Mouse (Mus musculus): ENCODE data around the gene Plppr3.
"Not testable (repeated sequence)": the region's sequence is repeated elsewhere in the genome, so short reads cannot be mapped to it uniquely, and the experiment has no call there.

Plppr3 gene

GRCm38 (mm10) chr10:79900951-79901410, 26.5 kb upstream of the Plppr3 start:
- peak; percentile 86 to 92 for DNase-seq (ENCODE audit: low spot score in 2 of 2)

GRCm38 (mm10) chr10:79897316-79898245, 23.1 kb upstream of the Plppr3 start:
- DNase-seq (ENCODE audit: low spot score in 2 of 2): no peak

- DNase-seq (ENCODE audit: low spot score in 2 of 2): no peak
Measured at GRCm38 (mm10) chr10:79896814-79897213, 22.4 kb upstream of the Plppr3 start.

- no peak for DNase-seq (ENCODE audit: low spot score in 2 of 2)
Measured at GRCm38 (mm10) chr10:79896306-79896705, 21.9 kb upstream of the Plppr3 start.

- DNase-seq (ENCODE audit: low spot score in 2 of 2): peak; percentile 79 to 84
Measured at GRCm38 (mm10) chr10:79892451-79893118, 18.2 kb upstream of the Plppr3 start.

- DNase-seq (ENCODE audit: low spot score in 2 of 2): no peak
Measured at GRCm38 (mm10) chr10:79890670-79891069, 16.2 kb upstream of the Plppr3 start, which contains the start of gene Cfd. TSS of gene Cfd (plus strand) at chr10:79890853.

GRCm38 (mm10) chr10:79889386-79889785, 15.0 kb upstream of the Plppr3 start:
- no peak for DNase-seq (ENCODE audit: low spot score in 2 of 2)

- no peak for DNase-seq (ENCODE audit: low spot score in 2 of 2)
Measured at GRCm38 (mm10) chr10:79886611-79887010, 12.2 kb upstream of the Plppr3 start.

GRCm38 (mm10) chr10:79886054-79886453, 11.6 kb upstream of the Plppr3 start, which contains the start of gene Elane:
TSS of gene Elane (plus strand) at chr10:79886247.
- DNase-seq (ENCODE audit: low spot score in 2 of 2): no peak

GRCm38 (mm10) chr10:79884938-79885337, 10.5 kb upstream of the Plppr3 start:
- DNase-seq (ENCODE audit: low spot score in 2 of 2): not testable (repeated sequence)

GRCm38 (mm10) chr10:79884446-79884845, 10.0 kb upstream of the Plppr3 start:
- no peak for DNase-seq (ENCODE audit: low spot score in 2 of 2)

- peak; percentile 83 to 89 for DNase-seq (ENCODE audit: low spot score in 2 of 2)
Measured at GRCm38 (mm10) chr10:79883297-79884084, 9.1 kb upstream of the Plppr3 start.

- DNase-seq (ENCODE audit: low spot score in 2 of 2): no peak
Measured at GRCm38 (mm10) chr10:79881981-79882380, 7.5 kb upstream of the Plppr3 start.

- no peak for DNase-seq (ENCODE audit: low spot score in 2 of 2)
Measured at GRCm38 (mm10) chr10:79880721-79881120, 6.3 kb upstream of the Plppr3 start.

GRCm38 (mm10) chr10:79879527-79879926, 5.1 kb upstream of the Plppr3 start:
- no peak for DNase-seq (ENCODE audit: low spot score in 2 of 2)

GRCm38 (mm10) chr10:79877757-79878156, 3.3 kb upstream of the Plppr3 start:
- no peak for DNase-seq (ENCODE audit: low spot score in 2 of 2)

- no peak for DNase-seq (ENCODE audit: low spot score in 2 of 2)
Measured at GRCm38 (mm10) chr10:79877174-79877573, 2.7 kb upstream of the Plppr3 start.

- DNase-seq (ENCODE audit: low spot score in 2 of 2): no peak
Measured at GRCm38 (mm10) chr10:79873715-79874289, 632 bp downstream of the Plppr3 start.

- DNase-seq (ENCODE audit: low spot score in 2 of 2): no peak
Measured at GRCm38 (mm10) chr10:79873313-79873712, 1.1 kb downstream of the Plppr3 start.

- DNase-seq (ENCODE audit: low spot score in 2 of 2): no peak
Measured at GRCm38 (mm10) chr10:79872862-79873261, 1.6 kb downstream of the Plppr3 start.

- DNase-seq (ENCODE audit: low spot score in 2 of 2): peak in 1 of 2 experiments; percentile 12
Measured at GRCm38 (mm10) chr10:79871845-79872244, 2.6 kb downstream of the Plppr3 start.
